Mouse (Mus musculus) ES-E14 (cell line): ENCODE measurements around the gene Reln.

ENCODE experiments used
- HCFC1 ChIP-seq: IDR thresholded peaks from 2 replicates; pipeline ENCODE4 v1.6.1; 2012; ENCODE audit warnings: low read length, inconsistent platforms, borderline replicate concordance; ENCODE audit not compliant: insufficient read depth
- MAFK ChIP-seq: IDR thresholded peaks from 2 replicates; pipeline ENCODE4 v1.6.1; 2014; ENCODE audit warnings: mild to moderate bottlenecking, low read depth, low read length, inconsistent platforms; ENCODE audit not compliant: insufficient read depth
- ZC3H11A ChIP-seq: IDR thresholded peaks from 2 replicates; pipeline ENCODE4 v1.6.1; 2012; ENCODE audit warnings: low read depth, mild to moderate bottlenecking, inconsistent platforms, low read length, borderline replicate concordance

GRCm38 (mm10) chr5:22094043-22094442 is 250.5 kb downstream of the Reln start:
- TF ChIP-seq ZC3H11A: no peak
- TF ChIP-seq HCFC1: no peak
- TF ChIP-seq MAFK: no peak
